Mouse (Mus musculus) layer of hippocampus, postnatal 25 days (tissue): Measurements from ENCODE around the gene Pdxk. TPM values are rescaled to one million over a fixed set of nuclear protein-coding genes. Genes with fewer than 3 reads are reported as not detected.

Experiments
- DNase-seq, 2 experiments: peaks; one replicate each; pipeline ENCODE4 v3.0.0; 2022; ENCODE audit warnings: mixed read lengths in 2 of 2, low spot score in 1 of 2; ENCODE audit errors: extremely low spot score in 1 of 2
- total RNA-seq, 2 experiments: library from RNA; stranded (reverse); gene quantifications; 2 replicates each; pipeline ENCODE4 v1.2.3; 2021

Gene Pdxk
- total RNA-seq, 2 experiments from 2014 or later = 88.2 to 97.2 TPM

- no peak for DNase-seq
Observed at GRCm38 (mm10) chr10:78460463-78460862, 4.3 kb downstream of the Pdxk start.

GRCm38 (mm10) chr10:78458348-78459111, 6.2 kb downstream of the Pdxk start:
- no peak for DNase-seq

GRCm38 (mm10) chr10:78457495-78458347, 7.1 kb downstream of the Pdxk start:
- no peak for DNase-seq

- DNase-seq = no peak
Observed at GRCm38 (mm10) chr10:78456696-78457095, 8.1 kb downstream of the Pdxk start.

- no peak for DNase-seq
Observed at GRCm38 (mm10) chr10:78452641-78453040, 12.1 kb downstream of the Pdxk start.

- DNase-seq = no peak
Observed at GRCm38 (mm10) chr10:78450761-78451160, 14.0 kb downstream of the Pdxk start.

- DNase-seq = no peak
Observed at GRCm38 (mm10) chr10:78447396-78447795, 17.4 kb downstream of the Pdxk start.

- no peak for DNase-seq
Observed at GRCm38 (mm10) chr10:78446195-78446594, 18.6 kb downstream of the Pdxk start.

- no peak for DNase-seq
Observed at GRCm38 (mm10) chr10:78442292-78442691, 22.5 kb downstream of the Pdxk start.

- DNase-seq = no peak
Observed at GRCm38 (mm10) chr10:78441606-78442005, 23.2 kb downstream of the Pdxk start.

GRCm38 (mm10) chr10:78440812-78441211, 24.0 kb downstream of the Pdxk start:
- DNase-seq = peak in 1 of 2 experiments; percentile 52

GRCm38 (mm10) chr10:78439990-78440389, 24.8 kb downstream of the Pdxk start:
- DNase-seq = no peak

GRCm38 (mm10) chr10:78439550-78439949, 25.2 kb downstream of the Pdxk start:
- DNase-seq = no peak

GRCm38 (mm10) chr10:78438094-78438493, 26.7 kb downstream of the Pdxk start:
- DNase-seq = peak; percentile 85 to 97

GRCm38 (mm10) chr10:78432853-78433252, 31.9 kb downstream of the Pdxk start:
- no peak for DNase-seq

GRCm38 (mm10) chr10:78429776-78430175, 35.0 kb downstream of the Pdxk start:
- DNase-seq = no peak

- DNase-seq = no peak
Observed at GRCm38 (mm10) chr10:78429180-78429579, 35.6 kb downstream of the Pdxk start.

- DNase-seq = no peak
Observed at GRCm38 (mm10) chr10:78428070-78428469, 36.7 kb downstream of the Pdxk start.

GRCm38 (mm10) chr10:78426117-78426735, 38.5 kb downstream of the Pdxk start:
- no peak for DNase-seq

GRCm38 (mm10) chr10:78425181-78426041, 39.4 kb downstream of the Pdxk start, which contains the start of gene Cstb:
TSS of gene Cstb (plus strand) at chr10:78425669.
- DNase-seq = peak; percentile 74 to 76
